Mouse (Mus musculus) T-helper 1 cell (primary cell): ENCODE measurements around the gene Trim44.

Experiments
- in situ Hi-C: fragments of 300-600 bp; cut with MboI, MseI; formaldehyde crosslinking; loops from one replicate; pipeline ENCODE4 v1.15.1; 2025; ENCODE audit warnings: high pct_unique_total_duplicates

Trim44 gene

GRCm38 (mm10) chr2:102406324-102407304, 1.0 kb downstream of the Trim44 start:
- in situ Hi-C loops: no loop called here

- in situ Hi-C loops: loop anchor here (5.0 kb wide), 1 partner anchor 43 kb away; no protein-coding TSS in a partner anchor
These were observed 3.6 kb downstream of the Trim44 start for GRCm38 (mm10) chr2:102403982-102404381.

- in situ Hi-C loops: loop anchor here (5.0 kb wide), 1 partner anchor 44 kb away; no protein-coding TSS in a partner anchor
These were observed 4.3 kb downstream of the Trim44 start for GRCm38 (mm10) chr2:102403306-102403705.

DNA sequence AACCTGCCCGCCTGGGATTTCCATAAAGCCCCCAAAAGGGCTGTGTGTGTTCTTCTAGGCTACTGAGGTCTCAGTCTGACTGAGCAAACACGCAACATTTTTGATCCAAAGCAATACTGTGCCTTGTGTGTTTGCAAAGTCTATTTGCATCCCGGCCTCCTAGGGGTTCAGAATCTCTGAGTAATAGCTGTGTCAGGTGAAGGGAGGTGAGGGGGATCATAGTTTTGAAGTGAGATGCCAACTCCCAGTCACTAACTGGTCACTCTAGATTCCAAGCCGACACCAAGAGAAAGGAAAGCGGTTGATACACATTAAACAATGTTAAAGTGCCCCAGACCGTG, 6.3 kb downstream of the Trim44 start:
- in situ Hi-C loops: loop anchor here (5.0 kb wide), 1 partner anchor 46 kb away; no protein-coding TSS in a partner anchor

GRCm38 (mm10) chr2:102400605-102401351, 6.8 kb downstream of the Trim44 start:
- in situ Hi-C loops: loop anchor here (5.0 kb wide), 1 partner anchor 47 kb away; no protein-coding TSS in a partner anchor

DNA sequence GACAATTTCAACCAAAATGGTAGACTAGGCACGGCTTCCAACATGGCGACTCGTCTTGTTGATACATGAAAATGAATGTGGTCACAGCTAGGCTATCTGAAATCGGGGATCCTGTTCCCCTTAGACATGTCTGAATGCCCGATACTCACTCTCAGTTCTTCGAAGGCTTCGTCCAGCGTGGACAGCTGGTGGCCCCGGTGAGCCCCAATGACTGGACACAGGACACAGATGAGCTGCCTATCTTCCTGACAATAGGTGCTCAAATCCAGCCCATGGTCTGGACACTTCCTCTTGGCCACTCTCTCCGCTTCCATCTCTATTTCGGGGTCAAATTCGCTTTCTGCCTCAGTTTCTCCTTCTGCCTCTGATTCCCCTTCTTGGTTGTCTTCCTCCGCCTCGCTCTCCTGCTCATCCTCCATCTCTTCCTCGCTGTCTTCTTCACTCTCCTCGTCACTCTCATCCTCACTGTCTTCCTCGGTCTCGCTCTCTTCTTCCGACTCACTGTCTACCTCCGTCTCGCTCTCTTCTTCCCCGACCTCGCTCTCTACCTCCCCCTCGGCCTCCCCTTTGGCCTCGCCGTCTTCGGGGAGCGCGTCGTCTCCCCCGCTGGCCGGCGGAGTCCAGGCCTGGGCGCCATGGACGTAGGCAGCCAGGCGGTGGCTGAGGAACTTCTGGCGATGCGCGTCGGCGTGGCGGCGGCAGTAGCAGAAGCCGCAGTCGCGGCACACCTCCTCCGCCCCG, 7.6 kb downstream of the Trim44 start:
- in situ Hi-C loops: loop anchor here (5.0 kb wide), 1 partner anchor 47 kb away; no protein-coding TSS in a partner anchor

- in situ Hi-C loops: no loop called here
These were observed 11.1 kb downstream of the Trim44 start for GRCm38 (mm10) chr2:102396493-102396892.

DNA sequence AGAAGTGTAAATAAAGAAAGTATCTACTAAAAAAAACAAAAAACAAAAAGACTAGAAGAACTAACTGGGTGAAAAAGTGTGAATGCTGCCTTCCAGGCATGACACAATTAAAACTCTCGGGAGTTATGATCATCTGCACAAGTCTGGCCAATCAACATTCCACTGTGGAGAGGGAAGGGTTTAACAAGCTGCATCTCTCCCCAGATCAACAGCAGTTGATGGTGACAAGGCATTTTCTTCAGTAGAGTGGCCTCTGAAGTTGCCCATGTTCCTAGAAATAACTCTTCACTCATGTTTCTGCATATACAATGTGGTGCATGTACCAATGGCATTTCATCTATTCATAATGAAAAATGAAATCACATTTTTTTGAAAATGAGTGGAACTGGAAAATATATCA, 14.2 kb downstream of the Trim44 start:
- in situ Hi-C loops: no loop called here

GRCm38 (mm10) chr2:102385328-102385902, 22.2 kb downstream of the Trim44 start:
- in situ Hi-C loops: no loop called here

- in situ Hi-C loops: no loop called here
These were observed 23.1 kb downstream of the Trim44 start for GRCm38 (mm10) chr2:102384496-102384895.

DNA sequence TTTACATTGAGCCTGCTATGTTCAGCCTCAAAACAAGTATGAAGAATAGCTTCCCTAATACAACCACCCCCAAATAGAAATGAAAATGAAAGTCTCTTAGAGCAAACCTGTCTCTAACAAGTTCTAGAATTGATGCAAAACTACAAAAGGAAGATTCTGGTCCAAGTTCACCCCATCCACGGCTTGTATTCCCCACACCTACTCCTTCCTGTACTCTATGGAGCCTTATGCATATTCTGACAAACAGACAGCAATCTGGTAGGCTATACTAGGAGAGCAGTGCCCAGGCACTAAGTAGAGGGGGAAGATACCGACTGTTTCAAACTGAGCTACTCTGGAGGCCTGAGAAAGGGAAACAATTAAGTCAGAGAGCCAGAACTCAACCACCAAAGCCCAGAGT, 23.6 kb downstream of the Trim44 start:
- in situ Hi-C loops: no loop called here

DNA sequence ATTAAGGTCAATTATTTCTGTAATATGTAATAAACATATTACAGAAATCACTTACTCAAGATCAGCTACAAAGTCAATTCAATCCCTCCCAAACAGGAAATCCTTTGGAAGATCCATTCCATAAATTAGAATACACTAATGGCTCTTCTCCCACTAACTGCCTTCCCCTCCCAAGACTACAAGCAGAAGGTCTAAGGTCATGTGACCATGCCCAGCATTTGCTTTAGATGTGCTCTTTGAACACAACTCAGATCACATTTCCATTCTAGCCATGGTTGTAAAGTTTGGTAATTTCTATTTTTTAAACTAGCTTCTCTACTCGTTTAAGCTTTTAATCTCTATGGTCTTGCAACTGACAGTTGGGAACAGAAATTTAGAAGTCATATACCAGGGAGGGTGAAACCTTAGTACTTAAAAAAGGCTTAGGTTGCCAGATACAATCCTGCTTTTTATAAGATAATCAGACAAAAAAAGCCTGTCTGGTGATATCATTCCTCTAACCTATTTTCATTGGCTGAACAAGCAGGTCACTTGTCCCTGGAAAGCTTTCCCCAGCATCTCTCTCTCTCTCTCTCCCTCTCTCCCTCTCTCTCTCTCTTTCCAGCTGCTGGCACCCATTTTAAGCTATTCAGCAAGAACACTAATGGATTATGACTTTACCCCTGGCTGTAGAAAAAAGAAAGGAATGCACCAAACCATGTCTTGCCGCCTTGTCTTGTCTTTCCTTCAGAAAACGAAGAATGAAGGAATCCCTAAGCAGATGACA, 24.4 kb downstream of the Trim44 start:
- in situ Hi-C loops: no loop called here

- in situ Hi-C loops: no loop called here
These were observed 25.1 kb downstream of the Trim44 start for GRCm38 (mm10) chr2:102382519-102382918.

- in situ Hi-C loops: no loop called here
These were observed 27.0 kb downstream of the Trim44 start for GRCm38 (mm10) chr2:102380581-102380980.

- in situ Hi-C loops: no loop called here
These were observed 28.7 kb downstream of the Trim44 start for GRCm38 (mm10) chr2:102378928-102379327.

DNA sequence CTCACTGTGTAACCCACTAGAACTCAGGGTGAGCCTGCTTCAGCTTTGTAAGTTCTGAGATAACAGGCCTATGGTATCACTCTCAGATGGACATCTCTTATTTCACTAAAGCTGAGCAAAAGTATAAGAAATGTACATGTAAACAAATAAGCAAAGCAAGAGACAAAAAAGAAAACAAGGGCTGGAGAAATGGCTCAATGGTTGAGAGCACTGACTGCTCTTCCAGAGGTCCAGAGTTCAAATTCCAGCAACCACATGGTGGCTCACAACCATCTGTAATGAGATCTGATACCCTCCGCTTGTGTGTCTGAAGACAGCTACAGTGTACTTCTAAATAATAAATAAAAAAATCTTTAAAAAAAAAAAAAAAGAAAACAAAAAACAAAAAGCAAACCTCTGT, 29.2 kb downstream of the Trim44 start:
- in situ Hi-C loops: no loop called here

DNA sequence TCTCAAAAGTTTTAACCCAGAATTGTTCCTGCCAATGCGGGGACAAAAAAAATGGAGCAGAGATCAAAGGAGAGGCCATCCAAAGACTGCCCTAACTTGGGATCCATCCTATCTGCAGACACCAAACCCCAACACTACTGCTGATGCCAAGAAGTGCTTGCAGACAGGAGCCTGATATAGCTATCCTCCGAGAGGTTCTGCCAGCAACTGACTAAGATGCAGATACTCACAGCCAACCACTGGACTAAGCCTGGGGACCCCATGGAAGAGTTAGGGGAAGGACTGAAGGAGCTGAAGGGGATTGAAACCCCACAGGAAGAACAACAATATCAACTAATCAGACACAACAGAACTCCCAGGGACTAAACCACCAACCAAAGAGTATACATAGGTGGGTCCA, 30.3 kb downstream of the Trim44 start:
- in situ Hi-C loops: no loop called here

DNA sequence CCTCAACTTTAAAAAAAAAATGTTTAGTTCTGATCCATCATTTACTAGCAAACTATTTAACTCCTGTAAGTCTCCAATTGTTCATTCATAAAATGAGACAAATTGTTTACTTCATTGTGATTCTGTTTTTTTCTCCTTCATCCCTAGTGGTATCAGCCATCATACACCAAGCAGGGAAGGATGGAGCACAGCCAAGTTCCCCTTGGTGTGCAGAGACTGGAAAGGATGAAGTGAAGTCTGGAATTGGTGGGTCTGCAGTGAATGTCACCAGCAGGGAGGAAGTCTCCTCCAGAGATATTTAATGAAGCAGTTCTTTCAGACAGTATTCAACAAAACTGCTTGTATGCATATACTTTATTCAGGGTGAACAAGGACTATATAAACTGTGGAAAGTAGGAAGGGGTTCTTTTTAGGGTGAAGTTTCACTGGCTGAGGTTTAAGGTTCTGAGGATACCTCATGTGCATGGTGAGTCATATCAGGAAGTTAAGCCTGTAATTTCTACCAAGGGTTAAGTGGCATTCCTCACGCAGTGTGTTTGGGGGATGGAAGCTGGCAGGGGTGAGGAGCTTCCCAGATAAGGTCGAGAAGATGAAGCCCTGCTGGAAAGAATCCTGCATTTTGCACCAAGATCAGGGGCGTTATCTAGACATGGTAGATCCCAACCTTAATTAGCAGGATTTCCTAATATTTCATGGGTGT, 34.1 kb downstream of the Trim44 start:
- in situ Hi-C loops: no loop called here

- in situ Hi-C loops: no loop called here
These were observed 34.9 kb downstream of the Trim44 start for GRCm38 (mm10) chr2:102372690-102373089.

GRCm38 (mm10) chr2:102371332-102371731, 36.3 kb downstream of the Trim44 start:
- in situ Hi-C loops: no loop called here
